Mouse (Mus musculus) liver, adult 2 months (tissue): Measurements from ENCODE around the gene Icam1.

ENCODE experiments used
- CTCF ChIP-seq: fragments of 200-500 bp; IDR thresholded peaks from 2 replicates; pipeline ENCODE4 v1.5.1; 2011; ENCODE audit warnings: low read depth, low read length, control low read depth
- POLR2A ChIP-seq: fragments of 200-500 bp; IDR thresholded peaks from 2 replicates; pipeline ENCODE4 v1.6.1; 2011; ENCODE audit warnings: low read length, control low read depth; ENCODE audit not compliant: insufficient read depth; ENCODE audit errors: extremely low read depth

DNA sequence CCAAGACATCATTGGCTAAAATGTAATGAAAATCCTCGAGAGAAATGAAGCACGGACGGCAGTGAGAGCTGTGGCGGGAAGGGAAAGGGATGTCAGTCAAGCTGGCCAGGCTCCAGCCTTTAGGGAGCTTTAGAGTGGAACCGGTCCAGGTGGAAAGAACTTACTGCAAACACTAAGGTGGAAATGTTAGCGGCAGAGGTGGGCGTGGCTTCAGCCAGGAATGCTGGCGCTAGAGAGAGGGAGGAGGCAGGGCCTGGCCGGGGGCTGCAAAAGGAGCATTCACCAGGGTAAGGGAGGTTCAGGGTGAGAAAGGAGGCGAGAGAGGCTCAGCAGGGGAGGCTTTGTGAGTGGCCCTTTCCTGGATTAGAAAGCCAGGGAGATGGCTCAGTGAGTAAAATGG, 24.9 kb upstream of the Icam1 start:
- TF ChIP-seq CTCF (no peak), POLR2A (no peak)
